Mouse (Mus musculus) lung, postnatal 0 days (tissue): Measurements from ENCODE around the gene Angptl1.

ENCODE experiments used
- CTCF ChIP-seq: IDR thresholded peaks from 2 replicates; pipeline ENCODE4 v1.5.1; 2016; ENCODE audit warnings: antibody characterized with exemption, mild to moderate bottlenecking
- EP300 ChIP-seq: IDR thresholded peaks from 2 replicates; pipeline ENCODE4 v1.6.1; 2016; ENCODE audit warnings: antibody characterized with exemption, mild to moderate bottlenecking, control low read depth

GRCm38 (mm10) chr1:156847098-156847497 lies 8.7 kb downstream of the Angptl1 start:
- TF ChIP-seq EP300 = no peak
- TF ChIP-seq CTCF = no peak
